Mouse (Mus musculus) cerebellum, adult (tissue): ENCODE results near the gene Bsdc1.

Experiments used
- ATAC-seq: cut with Nextera tagmentation; 2 replicates; pipeline ENCODE4 v1.9.2; 2017; ENCODE audit warnings: mild to moderate bottlenecking, moderate library complexity, mixed read lengths; ENCODE audit not compliant: insufficient number of reproducible peaks, low FRiP score, low TSS enrichment

Gene Bsdc1

GRCm38 (mm10) chr4:129476047-129476446 lies 14.7 kb downstream of the Bsdc1 start:
- ATAC-seq, result no peak

GRCm38 (mm10) chr4:129479863-129480262 lies 18.5 kb downstream of the Bsdc1 start:
- no peak for ATAC-seq

- ATAC-seq, result no peak
These were observed 19.7 kb downstream of the Bsdc1 start for GRCm38 (mm10) chr4:129481090-129481489.

- ATAC-seq, result peak; percentile 52; the same call in 1 of the 2 replicates
These were observed 29.8 kb downstream of the Bsdc1 start, which contains the start of the genes Tssk3 and Fam229a for GRCm38 (mm10) chr4:129490972-129491880. TSS of gene Tssk3 (minus strand) at chr4:129491022. TSS of gene Fam229a (plus strand) at chr4:129491190.

- ATAC-seq, result no peak
These were observed 33.3 kb downstream of the Bsdc1 start for GRCm38 (mm10) chr4:129494681-129495080.

- ATAC-seq, result no peak
These were observed 34.5 kb downstream of the Bsdc1 start for GRCm38 (mm10) chr4:129495672-129496562.

GRCm38 (mm10) chr4:129496631-129497030 lies 35.2 kb downstream of the Bsdc1 start:
- no peak for ATAC-seq

GRCm38 (mm10) chr4:129498941-129499340 lies 37.6 kb downstream of the Bsdc1 start:
- no peak for ATAC-seq

GRCm38 (mm10) chr4:129500017-129500416 lies 38.6 kb downstream of the Bsdc1 start:
- ATAC-seq, result no peak

- ATAC-seq, result 0 out of 2 replicates have a peak, but pooled peaks have one; percentile 31
These were observed 39.5 kb downstream of the Bsdc1 start for GRCm38 (mm10) chr4:129500607-129501566.

GRCm38 (mm10) chr4:129502327-129502888 lies 41.0 kb downstream of the Bsdc1 start:
- no peak for ATAC-seq

GRCm38 (mm10) chr4:129502901-129503444 lies 41.6 kb downstream of the Bsdc1 start:
- no peak for ATAC-seq

GRCm38 (mm10) chr4:129505511-129505910 lies 44.1 kb downstream of the Bsdc1 start:
- no peak for ATAC-seq

- no peak for ATAC-seq
These were observed 46.3 kb downstream of the Bsdc1 start for GRCm38 (mm10) chr4:129507434-129508236.

GRCm38 (mm10) chr4:129508237-129508515 lies 46.8 kb downstream of the Bsdc1 start:
- no peak for ATAC-seq

- no peak for ATAC-seq
These were observed 47.6 kb downstream of the Bsdc1 start for GRCm38 (mm10) chr4:129508834-129509600.

GRCm38 (mm10) chr4:129509650-129510049 lies 48.3 kb downstream of the Bsdc1 start:
- no peak for ATAC-seq
